Mouse (Mus musculus): ENCODE results near the gene Nudt21. TPM values are rescaled to one million over a fixed set of nuclear protein-coding genes. Genes with fewer than 3 reads are reported as not detected.
"Not testable (repeated sequence)": the region's sequence is repeated elsewhere in the genome, so short reads cannot be mapped to it uniquely, and the experiment has no call there.

Gene Nudt21
- polyA plus RNA-seq, 1 experiment from 2014 or later, result 158 TPM

GRCm38 (mm10) chr8:94036541-94036940 is 290 bp downstream of the Nudt21 start:
- DNase-seq (ENCODE audit: low spot score) (peak; percentile 81), ATAC-seq (replicated peaks; ENCODE audit: low FRiP score) (peak; percentile 86)
- Histone ChIP-seq H3K4me1 (replicated peaks; ENCODE audit: control insufficient read depth, insufficient read depth, low read length) (peaks cover 27% of the 10 kb centered on the region), H3K27ac (ENCODE audit: low read depth, low read length) (peak overlapping the region; percentile 74), H3K4me3 (ENCODE audit: low read depth, low read length) (peak overlapping the region; percentile 74), H3K9ac (ENCODE audit: low read depth, low read length) (peak overlapping the region; percentile 70), H3K4me2 (peak overlapping the region; percentile 77)
- under 1% methylated on average over 22 of the region's 32 CpGs for WGBS
- H3K9me3 ChIP-seq (ENCODE audit: control insufficient read depth, low read length); H3K36me3 ChIP-seq (ENCODE audit: control insufficient read depth, insufficient read depth, low read length); H3K27me3 ChIP-seq (replicated peaks; ENCODE audit: control insufficient read depth, insufficient read depth, low read length): not testable (repeated sequence)

- Histone ChIP-seq H3K4me1 (replicated peaks; ENCODE audit: control insufficient read depth, insufficient read depth, low read length) (peaks cover 27% of the 10 kb centered on the region), H3K4me3 (ENCODE audit: low read depth, low read length) (peak overlapping the region; percentile 74), H3K36me3 (ENCODE audit: control insufficient read depth, insufficient read depth, low read length) (peaks cover 5% of the 10 kb centered on the region; the same call in 1 of the 2 replicates), H3K4me2 (peak overlapping the region; percentile 77), H3K27ac (ENCODE audit: low read depth, low read length) (no peak overlapping the region), H3K9ac (ENCODE audit: low read depth, low read length) (peak overlapping the region; percentile 56), H3K9me3 (ENCODE audit: control insufficient read depth, low read length) (no peaks in the 10 kb centered on the region), H3K27me3 (replicated peaks; ENCODE audit: control insufficient read depth, insufficient read depth, low read length) (no peaks in the 10 kb centered on the region)
- ATAC-seq (replicated peaks; ENCODE audit: low FRiP score) (no peak), DNase-seq (ENCODE audit: low spot score) (no peak)
- WGBS, result 62% methylated on average over 5 of the region's 5 CpGs
Observed at GRCm38 (mm10) chr8:94035200-94035599, 1.6 kb downstream of the Nudt21 start.

- WGBS, result 90% methylated on average over 3 of the region's 3 CpGs
- H3K4me2 ChIP-seq, result no peak overlapping the region
- peaks cover 13% of the 10 kb centered on the region; the same call in 1 of the 2 replicates for H3K36me3 ChIP-seq (ENCODE audit: control insufficient read depth, insufficient read depth, low read length)
Observed at GRCm38 (mm10) chr8:94033601-94034000, 3.2 kb downstream of the Nudt21 start.

GRCm38 (mm10) chr8:94029701-94030100 is 7.1 kb downstream of the Nudt21 start:
- peaks cover 18% of the 10 kb centered on the region for H3K4me1 ChIP-seq (replicated peaks; ENCODE audit: control insufficient read depth, insufficient read depth, low read length)
- no peak overlapping the region for H3K27ac ChIP-seq (ENCODE audit: low read depth, low read length)
- ATAC-seq (replicated peaks; ENCODE audit: low FRiP score) (no peak), DNase-seq (ENCODE audit: low spot score) (no peak)
- H3K9ac ChIP-seq (ENCODE audit: low read depth, low read length), result no peak overlapping the region
- WGBS, result 94% methylated on average over 9 of the region's 9 CpGs
- H3K4me3 ChIP-seq (ENCODE audit: low read depth, low read length), result no peak overlapping the region
- H3K4me2 ChIP-seq, result no peak overlapping the region
- peaks cover 31% of the 10 kb centered on the region; the same call in 1 of the 2 replicates for H3K36me3 ChIP-seq (ENCODE audit: control insufficient read depth, insufficient read depth, low read length)
- no peaks in the 10 kb centered on the region for H3K9me3 ChIP-seq (ENCODE audit: control insufficient read depth, low read length)
- no peaks in the 10 kb centered on the region for H3K27me3 ChIP-seq (replicated peaks; ENCODE audit: control insufficient read depth, insufficient read depth, low read length)

More at GRCm38 (mm10) chr8:94033601-94034000, 3.2 kb downstream of the Nudt21 start:
- no peak overlapping the region for H3K27ac ChIP-seq (ENCODE audit: low read depth, low read length)
- H3K4me3 ChIP-seq (ENCODE audit: low read depth, low read length), result no peak overlapping the region
- DNase-seq (ENCODE audit: low spot score) (no peak), ATAC-seq (replicated peaks; ENCODE audit: low FRiP score) (no peak)
- H3K9me3 ChIP-seq (ENCODE audit: control insufficient read depth, low read length), result no peaks in the 10 kb centered on the region
- H3K4me1 ChIP-seq (replicated peaks; ENCODE audit: control insufficient read depth, insufficient read depth, low read length), result peaks cover 27% of the 10 kb centered on the region
- no peaks in the 10 kb centered on the region for H3K27me3 ChIP-seq (replicated peaks; ENCODE audit: control insufficient read depth, insufficient read depth, low read length)
- no peak overlapping the region for H3K9ac ChIP-seq (ENCODE audit: low read depth, low read length)

- ATAC-seq (replicated peaks; ENCODE audit: low FRiP score) (no peak), DNase-seq (ENCODE audit: low spot score) (no peak)
- H3K4me2 ChIP-seq, result no peak overlapping the region
- no peak overlapping the region for H3K27ac ChIP-seq (ENCODE audit: low read depth, low read length)
- no peaks in the 10 kb centered on the region for H3K4me1 ChIP-seq (replicated peaks; ENCODE audit: control insufficient read depth, insufficient read depth, low read length)
- H3K27me3 ChIP-seq (replicated peaks; ENCODE audit: control insufficient read depth, insufficient read depth, low read length), result no peaks in the 10 kb centered on the region
- H3K4me3 ChIP-seq (ENCODE audit: low read depth, low read length), result no peak overlapping the region
- no peak overlapping the region for H3K9ac ChIP-seq (ENCODE audit: low read depth, low read length)
- H3K36me3 ChIP-seq (ENCODE audit: control insufficient read depth, insufficient read depth, low read length), result peaks cover 47% of the 10 kb centered on the region
- WGBS, result 94% methylated on average over 6 of the region's 6 CpGs
- H3K9me3 ChIP-seq (ENCODE audit: control insufficient read depth, low read length), result no peaks in the 10 kb centered on the region
Observed at GRCm38 (mm10) chr8:94023916-94024315, 12.9 kb downstream of the Nudt21 start.

GRCm38 (mm10) chr8:94013026-94013612 is 23.7 kb downstream of the Nudt21 start:
- no peaks in the 10 kb centered on the region for H3K9me3 ChIP-seq (ENCODE audit: control insufficient read depth, low read length)
- peak overlapping the region; percentile 95 for H3K27ac ChIP-seq (ENCODE audit: low read depth, low read length)
- H3K4me3 ChIP-seq (ENCODE audit: low read depth, low read length), result peak overlapping the region; percentile 86
- peak overlapping the region; percentile 93 for H3K4me2 ChIP-seq
- DNase-seq (ENCODE audit: low spot score) (no peak), ATAC-seq (replicated peaks; ENCODE audit: low FRiP score) (0 out of 2 replicates have a peak, but pooled peaks have one; percentile 14)
- H3K27me3 ChIP-seq (replicated peaks; ENCODE audit: control insufficient read depth, insufficient read depth, low read length), result no peaks in the 10 kb centered on the region
- H3K9ac ChIP-seq (ENCODE audit: low read depth, low read length), result peak overlapping the region; percentile 93
- 0 out of 2 replicates have a peak, but pooled peaks cover 2% of the 10 kb centered on the region for H3K36me3 ChIP-seq (ENCODE audit: control insufficient read depth, insufficient read depth, low read length)
- 23% methylated on average over 7 of the region's 7 CpGs for WGBS
- peaks cover 23% of the 10 kb centered on the region for H3K4me1 ChIP-seq (replicated peaks; ENCODE audit: control insufficient read depth, insufficient read depth, low read length)

GRCm38 (mm10) chr8:94012013-94012951 is 24.5 kb downstream of the Nudt21 start, which contains the start of gene Amfr:
TSS of gene Amfr (minus strand) at chr8:94012842.
- H3K27ac ChIP-seq (ENCODE audit: low read depth, low read length), result peak within 1 kb of the TSS; percentile 95
- H3K9me3 ChIP-seq (ENCODE audit: control insufficient read depth, low read length), result no peaks in the 10 kb centered on the region
- peaks cover 23% of the 10 kb centered on the region for H3K4me1 ChIP-seq (replicated peaks; ENCODE audit: control insufficient read depth, insufficient read depth, low read length)
- DNase-seq (ENCODE audit: low spot score) (peak; percentile 79), ATAC-seq (replicated peaks; ENCODE audit: low FRiP score) (peak; percentile 88)
- H3K36me3 ChIP-seq (ENCODE audit: control insufficient read depth, insufficient read depth, low read length), result 0 out of 2 replicates have a peak, but pooled peaks cover 2% of the 10 kb centered on the region
- no peaks in the 10 kb centered on the region for H3K27me3 ChIP-seq (replicated peaks; ENCODE audit: control insufficient read depth, insufficient read depth, low read length)
- 1% methylated on average over 104 of the region's 130 CpGs for WGBS
- H3K4me2 ChIP-seq, result peak within 1 kb of the TSS; percentile 93
- peak within 1 kb of the TSS; percentile 86 for H3K4me3 ChIP-seq (ENCODE audit: low read depth, low read length)
- H3K9ac ChIP-seq (ENCODE audit: low read depth, low read length), result peak within 1 kb of the TSS; percentile 93

- WGBS, result 3% methylated on average over 48 of the region's 48 CpGs
Observed at GRCm38 (mm10) chr8:94011076-94012012, 25.5 kb downstream of the Nudt21 start.

More at GRCm38 (mm10) chr8:94011076-94012012, 25.5 kb downstream of the Nudt21 start:
- peak; percentile 35 for ATAC-seq (replicated peaks; ENCODE audit: low FRiP score)
- Histone ChIP-seq H3K36me3 (ENCODE audit: control insufficient read depth, insufficient read depth, low read length) (0 out of 2 replicates have a peak, but pooled peaks cover 2% of the 10 kb centered on the region), H3K4me3 (ENCODE audit: low read depth, low read length) (peak overlapping the region; percentile 86), H3K9me3 (ENCODE audit: control insufficient read depth, low read length) (no peaks in the 10 kb centered on the region), H3K4me1 (replicated peaks; ENCODE audit: control insufficient read depth, insufficient read depth, low read length) (peaks cover 23% of the 10 kb centered on the region), H3K27me3 (replicated peaks; ENCODE audit: control insufficient read depth, insufficient read depth, low read length) (no peaks in the 10 kb centered on the region), H3K4me2 (peak overlapping the region; percentile 93), H3K27ac (ENCODE audit: low read depth, low read length) (peak overlapping the region; percentile 95), H3K9ac (ENCODE audit: low read depth, low read length) (peak overlapping the region; percentile 93)
- no peak for DNase-seq (ENCODE audit: low spot score)

All from liver, embryonic 11.5 days (tissue).